Mouse (Mus musculus) liver, embryonic 11.5 days (tissue): ENCODE results near the gene Ldb2. TPM values are rescaled to one million over a fixed set of nuclear protein-coding genes. Genes with fewer than 3 reads are reported as not detected.

ENCODE experiments used
- ATAC-seq: fragments of 200-750 bp; cut with Nextera tagmentation; replicated peaks from 2 replicates; pipeline ENCODE4 v1.8.0; 2017; ENCODE audit warnings: moderate number of reproducible peaks, mild to moderate bottlenecking, moderate TSS enrichment, moderate library complexity; ENCODE audit not compliant: low FRiP score
- DNase-seq: peaks from one replicate; pipeline ENCODE4 v3.0.0-alpha.2; 2017; ENCODE audit warnings: low spot score
- H3K27ac ChIP-seq: fragments of 300-500 bp; sonication (generic); 2 replicates; pipeline ENCODE4 v1.5.1; 2014; ENCODE audit warnings: mild to moderate bottlenecking, low read depth, low read length, control low read depth
- H3K27me3 ChIP-seq: fragments of 300-500 bp; sonication (generic); replicated peaks from 2 replicates; pipeline ENCODE4 v1.6.1; 2014; ENCODE audit warnings: low read length, mixed read lengths; ENCODE audit not compliant: control insufficient read depth, insufficient read depth
- H3K36me3 ChIP-seq: fragments of 300-500 bp; sonication (generic); 2 replicates; pipeline ENCODE4 v1.6.1; 2014; ENCODE audit warnings: mild to moderate bottlenecking, low read length, moderate library complexity, mixed read lengths; ENCODE audit not compliant: control insufficient read depth, insufficient read depth
- H3K4me1 ChIP-seq: fragments of 300-500 bp; sonication (generic); replicated peaks from 2 replicates; pipeline ENCODE4 v1.6.1; 2014; ENCODE audit warnings: low read length, mixed read lengths; ENCODE audit not compliant: control insufficient read depth, insufficient read depth
- H3K4me2 ChIP-seq: fragments of 300-500 bp; sonication (generic); 2 replicates; pipeline ENCODE4 v1.6.1; 2014; ENCODE audit warnings: mild to moderate bottlenecking, control low read depth, moderate library complexity
- H3K4me3 ChIP-seq: fragments of 300-500 bp; sonication (generic); 2 replicates; pipeline ENCODE4 v1.5.1; 2014; ENCODE audit warnings: low read depth, low read length, control low read depth
- H3K9ac ChIP-seq: fragments of 300-500 bp; sonication (generic); 2 replicates; pipeline ENCODE4 v1.6.1; 2014; ENCODE audit warnings: low read depth, low read length, control low read depth
- H3K9me3 ChIP-seq: fragments of 300-500 bp; sonication (generic); 2 replicates; pipeline ENCODE4 v1.6.1; 2016; ENCODE audit warnings: low read length, inconsistent platforms, mixed read lengths; ENCODE audit not compliant: control insufficient read depth
- WGBS: fragments of 180-500 bp; shearing (Covaris S2); extraction: QIAGEN DNeasy Blood & Tissue Kit; methylation state at CpG from one replicate; pipeline ENCODE4 v1.1.7; 2014; 5-methylcytosine and 5-hydroxymethylcytosine counted together
- polyA plus RNA-seq: library from polyadenylated mRNA; unstranded; fragments of >200 nt; fragmentation: Nextera tagmentation; extraction: Ambion mirVana; gene quantifications from 2 replicates; pipeline ENCODE4 v1.2.1, GENCODE M21; 2014

Ldb2 gene
- polyA plus RNA-seq, 1 experiment from 2014 or later, result 12.6 TPM

DNA sequence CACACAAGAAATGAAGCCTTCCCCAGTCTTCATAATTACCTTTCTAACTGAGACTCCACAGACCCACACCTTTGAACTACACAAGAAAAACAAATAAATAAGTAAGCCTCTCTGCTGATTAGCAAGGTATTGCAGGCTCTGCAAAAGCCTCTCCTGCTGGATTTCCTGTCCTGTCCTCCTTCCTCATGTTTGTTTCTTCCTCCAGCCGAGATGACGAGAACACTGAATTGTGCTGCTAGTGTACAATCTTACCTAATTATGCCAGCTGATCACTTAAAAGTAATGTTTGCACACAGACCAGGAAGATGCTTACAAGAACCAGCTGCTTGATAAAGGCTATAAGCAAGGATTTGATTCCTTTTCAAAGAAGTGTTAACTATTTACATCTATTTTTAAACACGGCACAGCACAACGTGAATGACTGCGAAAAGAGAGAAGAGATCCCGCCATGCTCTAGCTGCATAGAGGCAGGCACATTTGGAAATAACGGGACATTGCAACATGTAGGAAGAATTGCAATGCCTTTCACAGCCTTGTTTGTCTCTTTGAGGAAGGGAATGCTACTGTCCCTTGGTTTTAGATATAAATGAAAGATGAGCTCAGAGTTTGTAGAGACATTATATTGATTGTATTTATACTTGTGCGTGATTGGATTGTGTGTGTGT is 69.7 kb downstream of the Ldb2 start:
- 72% methylated on average over 8 of the region's 8 CpGs for WGBS
- H3K4me3 ChIP-seq, result no peak overlapping the region
- no peaks in the 10 kb centered on the region for H3K9me3 ChIP-seq
- H3K4me1 ChIP-seq, result no peaks in the 10 kb centered on the region
- no peak for ATAC-seq
- no peaks in the 10 kb centered on the region for H3K27me3 ChIP-seq
- H3K4me2 ChIP-seq, result no peak overlapping the region
- no peak overlapping the region for H3K27ac ChIP-seq
- no peak for DNase-seq
- no peaks in the 10 kb centered on the region for H3K36me3 ChIP-seq
- no peak overlapping the region for H3K9ac ChIP-seq

DNA sequence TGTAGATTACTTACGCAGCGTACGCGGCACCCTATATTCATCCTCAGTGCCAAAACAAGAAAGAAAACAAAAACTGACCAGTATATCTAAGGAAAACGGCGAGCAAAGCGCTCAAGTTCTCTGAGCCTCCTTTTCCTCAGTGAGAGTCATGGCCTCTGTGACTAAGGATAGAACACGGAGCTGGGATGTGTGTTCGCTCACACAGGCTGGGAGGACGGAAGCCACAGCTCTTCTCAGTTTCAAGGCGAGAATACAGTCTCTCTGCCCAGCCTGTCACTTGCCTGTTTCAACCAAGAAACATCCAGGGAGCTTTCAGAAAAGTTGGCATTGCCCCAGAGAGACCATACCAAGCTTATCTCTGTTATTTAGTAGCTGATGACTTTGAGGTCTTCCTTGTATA is 71.5 kb downstream of the Ldb2 start:
- no peak for ATAC-seq
- DNase-seq, result no peak
- H3K9ac ChIP-seq, result no peak overlapping the region

DNA sequence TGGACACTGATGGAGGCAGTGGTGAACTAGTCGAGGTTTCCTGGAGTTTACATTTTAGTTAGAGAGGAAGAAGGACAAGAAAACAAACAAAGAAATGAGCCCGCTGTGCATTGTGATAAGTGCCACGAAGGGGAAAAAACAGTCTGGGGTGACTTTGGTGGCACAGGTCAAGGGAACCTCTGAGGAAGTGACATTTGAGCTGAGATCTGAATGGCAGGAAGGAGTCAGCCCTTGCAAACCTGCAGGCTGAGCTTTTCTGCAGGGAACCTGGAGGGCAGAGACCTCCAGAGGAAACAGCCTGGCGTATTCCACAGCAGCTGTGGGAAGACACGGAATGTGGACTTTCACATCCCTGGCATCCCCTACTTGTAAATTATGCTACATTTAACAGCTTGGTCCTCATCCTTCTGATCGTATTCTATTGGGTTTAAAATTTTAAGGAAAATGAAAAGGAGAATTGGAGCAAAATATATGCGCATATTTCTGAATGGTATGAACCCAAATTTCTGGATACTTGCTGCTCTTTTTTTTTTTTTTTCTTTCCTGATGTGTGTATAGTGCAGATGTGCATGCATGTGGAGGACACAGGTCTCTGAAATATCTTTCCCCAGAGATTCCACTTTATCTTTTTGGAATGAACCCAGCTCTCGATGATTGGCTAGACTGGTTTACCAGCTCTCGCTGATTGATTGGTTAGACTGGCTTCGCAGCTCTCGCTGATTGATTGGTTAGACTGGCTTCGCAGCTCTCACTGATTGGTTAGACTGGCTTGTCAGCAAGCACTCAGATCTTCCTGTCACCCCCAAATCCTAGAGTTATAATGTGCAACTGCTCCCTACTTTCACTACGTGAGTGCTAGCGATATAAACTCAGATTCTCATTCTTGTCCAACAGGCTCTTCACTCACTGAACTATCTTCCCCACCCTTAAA is 72.7 kb downstream of the Ldb2 start:
- no peaks in the 10 kb centered on the region for H3K27me3 ChIP-seq
- H3K4me2 ChIP-seq, result no peak overlapping the region; the same call in 1 of the 2 replicates
- no peaks in the 10 kb centered on the region for H3K36me3 ChIP-seq
- H3K4me3 ChIP-seq, result no peak overlapping the region
- no peaks in the 10 kb centered on the region for H3K4me1 ChIP-seq
- 58% methylated on average over 14 of the region's 14 CpGs for WGBS
- H3K9ac ChIP-seq, result no peak overlapping the region
- ATAC-seq (no peak), DNase-seq (no peak)
- H3K9me3 ChIP-seq, result no peaks in the 10 kb centered on the region
- H3K27ac ChIP-seq, result no peak overlapping the region

More for the DNA sequence above, 71.5 kb downstream of the Ldb2 start:
- H3K4me2 ChIP-seq, result no peak overlapping the region
- no peaks in the 10 kb centered on the region for H3K36me3 ChIP-seq
- no peak overlapping the region for H3K27ac ChIP-seq
- H3K4me1 ChIP-seq, result no peaks in the 10 kb centered on the region
- no peaks in the 10 kb centered on the region for H3K9me3 ChIP-seq
- H3K4me3 ChIP-seq, result no peak overlapping the region
- no peaks in the 10 kb centered on the region for H3K27me3 ChIP-seq
- 81% methylated on average over 11 of the region's 11 CpGs for WGBS

DNA sequence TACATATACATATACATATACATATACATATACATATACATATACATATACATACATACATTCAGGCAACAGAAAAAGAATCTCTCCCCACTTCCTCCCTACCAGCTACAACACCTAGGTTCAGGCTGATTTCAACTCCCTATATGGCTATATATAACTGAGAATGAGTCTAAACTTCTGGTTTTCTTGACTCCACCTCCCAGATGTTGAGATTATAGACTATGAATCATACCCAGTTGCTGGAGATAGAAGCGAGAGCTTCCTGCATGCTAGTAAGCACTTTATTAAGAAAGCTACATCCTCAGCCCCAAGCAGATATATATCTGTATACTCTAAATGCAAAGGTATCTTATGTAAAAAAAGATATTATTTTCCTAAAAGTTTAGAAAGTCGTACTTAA is 74.0 kb downstream of the Ldb2 start:
- Histone ChIP-seq H3K9me3 (no peaks in the 10 kb centered on the region), H3K4me2 (no peak overlapping the region), H3K4me3 (no peak overlapping the region), H3K36me3 (no peaks in the 10 kb centered on the region), H3K27ac (no peak overlapping the region), H3K9ac (no peak overlapping the region), H3K4me1 (no peaks in the 10 kb centered on the region), H3K27me3 (no peaks in the 10 kb centered on the region)
- 73% methylated on average over 2 of the region's 2 CpGs for WGBS
- no peak for DNase-seq
- no peak for ATAC-seq

DNA sequence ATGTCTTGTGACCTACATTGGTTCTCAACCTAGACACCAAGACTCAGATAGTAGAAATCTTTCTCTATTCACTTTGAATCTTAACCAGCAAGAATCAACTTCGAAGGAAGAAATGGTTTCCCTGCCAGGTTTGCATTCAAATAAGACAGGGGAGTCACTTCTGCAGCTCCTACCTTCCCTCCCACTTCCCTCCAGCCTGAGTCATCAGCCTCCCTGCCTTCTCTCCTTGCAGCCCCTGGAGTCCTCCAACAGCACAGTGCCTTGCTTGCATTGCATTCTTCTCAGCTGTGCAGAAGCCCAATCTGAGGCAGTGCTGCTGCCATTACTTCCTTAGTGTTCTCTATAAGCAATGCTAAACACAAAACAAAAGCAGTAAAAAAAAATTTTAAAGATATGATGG is 79.6 kb downstream of the Ldb2 start:
- no peak overlapping the region for H3K4me2 ChIP-seq
- H3K36me3 ChIP-seq, result no peaks in the 10 kb centered on the region
- no peak overlapping the region for H3K4me3 ChIP-seq
- no peak overlapping the region for H3K9ac ChIP-seq
- DNase-seq, result no peak
- no peak for ATAC-seq
- 71% methylated on average over 1 of the region's 1 CpGs for WGBS
- no peaks in the 10 kb centered on the region for H3K4me1 ChIP-seq
- no peak overlapping the region for H3K27ac ChIP-seq
- no peaks in the 10 kb centered on the region for H3K27me3 ChIP-seq
- no peaks in the 10 kb centered on the region for H3K9me3 ChIP-seq

DNA sequence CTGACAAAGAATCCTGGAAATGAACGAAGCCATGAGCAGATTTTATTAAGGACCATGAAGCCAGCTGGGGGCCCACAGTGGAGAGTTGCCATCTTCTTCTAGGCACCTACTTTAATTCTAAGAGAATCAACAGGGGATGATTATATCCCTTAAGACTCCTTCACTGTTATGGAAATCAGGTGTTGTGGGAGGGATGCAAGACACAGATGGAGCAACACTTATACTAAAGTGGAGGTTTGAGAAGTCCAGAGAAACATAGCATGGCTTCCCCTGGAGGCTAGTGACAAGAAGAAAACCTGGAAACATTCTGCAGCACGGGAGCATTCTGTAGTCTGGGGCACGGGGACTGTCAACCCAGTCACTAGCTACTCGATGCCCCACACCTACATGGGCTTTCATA is 85.0 kb downstream of the Ldb2 start:
- DNase-seq (no peak), ATAC-seq (no peak)
- no peaks in the 10 kb centered on the region for H3K4me1 ChIP-seq
- no peak overlapping the region for H3K27ac ChIP-seq
- no peak overlapping the region for H3K4me2 ChIP-seq
- H3K36me3 ChIP-seq, result no peaks in the 10 kb centered on the region
- no peak overlapping the region for H3K4me3 ChIP-seq
- H3K27me3 ChIP-seq, result no peaks in the 10 kb centered on the region
- no peak overlapping the region for H3K9ac ChIP-seq
- H3K9me3 ChIP-seq, result no peaks in the 10 kb centered on the region
- 72% methylated on average over 4 of the region's 4 CpGs for WGBS

DNA sequence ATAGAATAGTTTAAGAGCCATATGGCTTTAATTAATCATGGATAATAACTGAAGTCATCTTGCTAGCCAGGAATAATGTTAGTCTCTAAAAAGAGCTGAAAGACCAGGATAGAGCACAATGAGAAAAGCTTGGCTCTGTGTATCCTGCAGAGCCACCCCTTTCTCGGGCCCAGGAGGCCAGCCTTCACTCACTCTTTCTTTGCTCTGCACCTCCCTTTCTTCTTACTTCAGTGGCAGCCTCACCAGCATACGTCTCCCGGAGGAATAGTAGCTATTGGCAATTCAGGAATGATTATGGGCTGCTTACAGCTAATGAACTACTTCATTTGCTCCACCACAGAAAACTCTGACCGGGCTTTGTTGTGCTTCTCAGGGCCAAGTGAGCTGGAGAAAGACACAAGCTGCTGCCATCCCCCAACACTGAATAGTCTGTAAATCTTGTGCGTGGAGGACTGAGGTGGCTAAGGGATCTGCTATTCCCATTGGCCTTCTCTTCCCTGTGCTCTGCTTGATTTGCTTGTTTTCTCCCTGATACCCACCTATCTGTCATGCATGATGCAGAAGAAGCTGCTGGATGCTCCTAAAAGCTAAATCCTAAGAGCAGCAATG is 86.2 kb downstream of the Ldb2 start:
- no peak overlapping the region for H3K4me3 ChIP-seq
- H3K27ac ChIP-seq, result no peak overlapping the region
- WGBS, result 65% methylated on average over 5 of the region's 5 CpGs
- no peaks in the 10 kb centered on the region for H3K36me3 ChIP-seq
- no peaks in the 10 kb centered on the region for H3K4me1 ChIP-seq
- DNase-seq, result no peak
- no peaks in the 10 kb centered on the region for H3K9me3 ChIP-seq
- no peak overlapping the region for H3K9ac ChIP-seq
- ATAC-seq, result no peak
- no peaks in the 10 kb centered on the region for H3K27me3 ChIP-seq
- no peak overlapping the region for H3K4me2 ChIP-seq

DNA sequence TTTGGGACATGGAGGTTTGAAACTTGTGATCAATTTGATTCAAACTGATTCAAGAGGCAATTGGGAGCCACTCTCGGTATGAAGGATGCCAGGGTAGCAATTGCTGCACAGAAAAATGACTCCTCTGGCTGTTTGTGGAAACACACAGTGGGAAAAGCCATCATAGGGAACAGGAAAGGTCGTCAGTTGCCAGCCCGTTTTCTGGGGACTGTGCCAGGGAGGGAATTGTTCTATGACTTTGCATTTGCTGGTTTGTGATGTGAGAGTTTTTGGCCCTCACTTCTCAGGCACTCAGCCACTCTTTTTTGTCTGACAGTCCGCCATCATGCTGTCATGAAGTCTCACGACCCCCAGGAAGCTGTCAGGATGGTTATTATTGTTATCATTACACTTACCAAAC is 88.3 kb downstream of the Ldb2 start:
- no peak for ATAC-seq
- no peak for DNase-seq
- Histone ChIP-seq H3K4me3 (no peak overlapping the region), H3K27ac (no peak overlapping the region), H3K4me1 (0 out of 2 replicates have a peak, but pooled peaks cover 3% of the 10 kb centered on the region), H3K4me2 (no peak overlapping the region), H3K9me3 (no peaks in the 10 kb centered on the region), H3K9ac (no peak overlapping the region), H3K27me3 (no peaks in the 10 kb centered on the region), H3K36me3 (no peaks in the 10 kb centered on the region)
- 46% methylated on average over 5 of the region's 5 CpGs for WGBS
